Mouse (Mus musculus): ENCODE measurements at regions not wholly inside any gene's neighbourhood (a gene's known extent, or its start where the extent isn't known, plus 50 kb on each side); places are given as distances from the start of the nearest gene placed in this dataset.

GRCm38 (mm10) chr19:6645912-6646311 lies 103.1 kb upstream of the Slc22a12 start:
- no peak for DNase-seq (ENCODE audit: inconsistent ontology term)

- no peak for DNase-seq (ENCODE audit: inconsistent ontology term)
These were observed 102.0 kb upstream of the Slc22a12 start for GRCm38 (mm10) chr19:6644871-6645270.

GRCm38 (mm10) chr19:6639681-6640080 lies 96.8 kb upstream of the Slc22a12 start:
- DNase-seq (ENCODE audit: inconsistent ontology term), result no peak

GRCm38 (mm10) chr19:6633400-6633799 lies 90.6 kb upstream of the Slc22a12 start:
- no peak for DNase-seq (ENCODE audit: inconsistent ontology term)

DNA sequence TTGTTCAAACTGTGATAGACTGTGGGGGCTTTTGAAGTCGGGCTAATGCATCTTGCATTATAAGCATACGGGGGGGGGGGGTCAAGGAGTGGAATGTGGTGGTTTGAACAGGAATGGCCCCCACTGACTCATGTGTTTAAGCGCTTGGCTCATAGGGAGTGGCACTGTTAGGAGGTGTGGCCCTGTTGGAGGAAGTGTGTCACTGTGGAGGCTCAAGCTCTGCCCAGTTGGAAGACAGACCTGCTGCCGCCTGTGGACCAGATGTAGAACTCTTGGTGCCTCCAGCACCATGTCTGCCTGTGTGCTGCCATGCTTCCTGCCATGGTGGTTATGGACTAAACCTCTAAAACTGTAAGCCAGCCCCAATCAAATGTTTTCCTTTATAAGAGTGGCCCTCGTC lies 89.0 kb upstream of the Slc22a12 start:
- no peak for DNase-seq (ENCODE audit: inconsistent ontology term)

DNA sequence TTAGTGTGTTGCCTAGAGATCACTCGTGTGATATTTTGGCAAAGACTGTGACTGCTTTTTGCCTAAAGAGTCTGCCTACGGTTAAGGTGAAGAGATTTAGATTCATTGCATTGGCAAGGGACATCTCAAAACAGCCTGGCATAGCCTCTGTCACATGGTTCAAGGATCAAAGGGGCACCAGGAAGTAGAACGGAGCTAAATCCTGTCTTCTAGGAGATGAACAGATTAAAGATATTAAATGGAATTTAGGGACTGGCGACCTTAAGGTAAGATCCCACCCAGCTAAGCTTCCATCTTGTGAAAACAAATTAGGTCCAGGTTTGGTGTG lies 87.7 kb upstream of the Slc22a12 start:
- no peak for DNase-seq (ENCODE audit: inconsistent ontology term)

- DNase-seq (ENCODE audit: inconsistent ontology term), result no peak
These were observed 87.2 kb upstream of the Slc22a12 start for GRCm38 (mm10) chr19:6629911-6630612.

DNA sequence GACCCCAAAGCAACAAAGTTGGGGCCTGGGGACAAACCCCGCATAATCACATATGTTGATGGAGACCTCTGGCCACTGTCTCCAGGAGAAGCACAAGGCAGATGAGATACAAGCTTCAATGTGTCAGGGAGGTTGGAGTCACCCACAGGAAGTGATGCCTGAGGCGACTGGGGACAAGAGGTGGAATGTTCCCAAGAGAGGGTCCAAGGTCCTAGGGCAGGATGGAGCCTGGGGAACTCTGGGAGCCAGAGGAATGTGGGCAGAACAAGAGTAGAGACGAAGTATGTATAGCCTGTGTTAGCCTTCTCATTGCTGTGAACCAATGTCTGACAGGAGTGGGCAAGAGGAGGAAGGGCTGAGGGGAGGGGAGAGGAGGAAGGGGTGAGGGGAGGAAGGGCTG lies 82.7 kb upstream of the Slc22a12 start:
- DNase-seq (ENCODE audit: inconsistent ontology term), result no peak

GRCm38 (mm10) chr19:6621023-6621422 lies 78.2 kb upstream of the Slc22a12 start:
- no peak for DNase-seq (ENCODE audit: inconsistent ontology term)

- no peak for DNase-seq (ENCODE audit: inconsistent ontology term)
These were observed 76.7 kb upstream of the Slc22a12 start for GRCm38 (mm10) chr19:6619546-6619945.

DNA sequence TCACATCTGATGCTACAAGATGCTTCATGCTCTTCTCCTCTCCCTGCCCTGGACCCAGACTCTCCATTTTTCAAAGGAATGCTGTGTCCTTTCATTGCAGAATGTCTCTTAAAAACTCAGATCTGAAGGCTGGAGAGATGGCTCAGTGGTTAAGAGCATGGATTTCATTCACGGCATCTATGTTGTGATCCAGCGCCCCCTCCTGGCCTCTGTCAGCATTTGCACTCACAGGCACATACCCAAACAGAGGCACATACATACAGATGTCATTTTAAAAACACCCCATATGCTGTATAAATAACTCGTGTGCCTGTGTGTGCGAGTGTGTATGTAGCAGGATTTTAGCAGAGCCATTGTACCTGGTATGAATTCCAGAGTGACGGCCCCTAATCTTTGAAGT lies 73.8 kb upstream of the Slc22a12 start:
- no peak for DNase-seq (ENCODE audit: inconsistent ontology term)

DNA sequence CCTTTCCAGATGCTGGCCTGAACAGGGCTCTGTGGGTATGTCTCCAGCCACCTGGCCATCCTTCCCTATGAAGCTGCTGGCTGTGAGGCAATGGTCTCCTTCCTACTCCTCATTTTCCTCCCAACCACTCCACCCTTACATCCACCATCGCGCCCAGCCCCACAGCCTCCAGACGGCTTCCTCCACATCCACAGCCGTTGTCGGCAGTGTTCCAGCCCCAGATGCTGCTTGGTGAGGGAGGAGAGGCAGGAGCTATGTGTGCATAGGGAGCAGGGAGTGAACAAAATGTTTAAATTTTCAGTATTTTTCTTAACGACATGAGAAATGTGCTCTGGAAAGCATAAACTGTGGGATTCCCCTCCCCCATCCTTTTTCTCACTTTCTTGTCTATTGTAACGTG lies 69.6 kb upstream of the Slc22a12 start:
- DNase-seq (ENCODE audit: inconsistent ontology term), result no peak

DNA sequence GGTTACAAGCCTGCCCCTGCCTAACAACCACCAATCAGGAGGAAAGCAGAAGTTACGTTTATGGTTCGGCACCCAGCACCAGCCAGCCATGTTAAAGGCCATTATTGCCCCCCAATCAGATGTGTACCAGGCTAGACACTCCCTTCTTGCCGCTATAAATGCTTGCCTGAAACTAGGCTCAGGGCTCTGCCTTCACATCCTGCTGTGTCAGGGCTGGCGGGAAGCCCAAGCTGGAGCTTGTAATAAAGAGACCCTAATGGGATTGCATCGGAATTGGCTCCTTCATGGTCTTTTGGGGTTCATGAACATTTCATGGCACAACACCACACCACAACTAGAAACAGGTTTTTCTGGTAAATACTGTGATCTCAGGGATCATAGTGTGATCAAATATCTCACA lies 69.1 kb upstream of the Slc22a12 start:
- no peak for DNase-seq (ENCODE audit: inconsistent ontology term)

DNA sequence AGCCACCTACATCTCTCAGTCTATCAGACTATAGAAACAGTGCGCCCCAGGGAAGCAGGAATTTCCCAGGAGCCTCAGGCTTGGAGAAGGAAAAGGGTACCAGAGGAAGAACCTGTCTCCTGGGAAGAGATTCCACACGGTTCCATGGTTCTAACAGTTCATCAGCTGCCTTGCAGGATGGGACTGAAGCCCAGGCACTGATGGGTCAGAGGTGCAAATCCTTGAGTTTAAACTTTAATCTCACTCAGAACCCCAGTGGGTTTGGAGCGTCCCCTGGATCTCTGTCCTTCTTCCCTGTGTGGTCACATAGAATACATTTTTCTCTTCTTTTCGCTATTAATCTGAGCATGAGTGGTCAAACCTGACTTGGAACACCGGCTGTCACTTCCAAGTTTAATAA lies 67.9 kb upstream of the Slc22a12 start:
- no peak for DNase-seq (ENCODE audit: inconsistent ontology term)

- DNase-seq (ENCODE audit: inconsistent ontology term), result no peak
These were observed 67.2 kb upstream of the Slc22a12 start for GRCm38 (mm10) chr19:6610051-6610450.

GRCm38 (mm10) chr19:6607501-6607900 lies 64.7 kb upstream of the Slc22a12 start:
- no peak for DNase-seq (ENCODE audit: inconsistent ontology term)

DNA sequence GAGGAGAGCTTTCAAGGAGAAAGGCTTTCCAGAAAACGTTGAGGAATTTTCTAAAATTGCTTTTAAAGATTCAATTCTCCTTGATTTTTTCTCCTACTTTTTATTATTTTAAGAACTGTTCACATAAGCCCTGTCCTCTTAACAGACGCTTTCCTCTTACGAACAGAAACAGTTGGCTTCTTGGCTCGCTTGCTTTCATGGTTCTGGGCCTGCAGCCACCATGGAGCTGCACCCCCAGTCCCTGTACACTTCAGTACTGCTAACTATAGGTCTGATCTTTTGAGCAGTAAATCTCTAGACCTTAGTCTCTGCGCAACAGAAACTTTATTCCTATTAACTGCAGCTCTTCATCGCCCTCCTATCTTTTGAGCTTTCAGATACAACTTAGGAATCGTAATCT lies 63.8 kb upstream of the Slc22a12 start:
- DNase-seq (ENCODE audit: inconsistent ontology term), result no peak

DNA sequence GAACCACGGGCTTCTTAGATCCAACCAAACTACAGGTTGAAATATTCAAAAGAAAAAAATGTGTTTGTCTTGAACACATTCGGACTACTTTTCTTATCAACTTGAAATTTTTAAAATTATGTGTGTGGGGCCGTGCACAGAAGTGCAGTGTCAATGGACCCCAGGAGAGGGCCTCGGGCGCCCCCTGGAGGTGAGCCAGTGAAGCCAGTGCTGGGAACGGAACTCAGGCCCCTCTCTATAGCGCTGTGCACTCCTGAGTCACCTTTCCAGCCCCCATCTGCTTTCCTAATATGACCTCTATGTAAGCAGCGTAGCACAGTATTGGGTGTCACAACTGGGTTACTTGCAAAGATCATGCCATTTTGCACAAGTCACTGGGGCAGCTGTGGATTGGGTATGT lies 61.9 kb upstream of the Slc22a12 start:
- DNase-seq (ENCODE audit: inconsistent ontology term), result no peak

GRCm38 (mm10) chr19:6600873-6601530 lies 58.2 kb upstream of the Slc22a12 start:
- no peak for DNase-seq (ENCODE audit: inconsistent ontology term)

- no peak for DNase-seq (ENCODE audit: inconsistent ontology term)
These were observed 56.4 kb upstream of the Slc22a12 start for GRCm38 (mm10) chr19:6599281-6599680.

- no peak for DNase-seq (ENCODE audit: inconsistent ontology term)
These were observed 55.4 kb upstream of the Slc22a12 start for GRCm38 (mm10) chr19:6598186-6598585.

DNA sequence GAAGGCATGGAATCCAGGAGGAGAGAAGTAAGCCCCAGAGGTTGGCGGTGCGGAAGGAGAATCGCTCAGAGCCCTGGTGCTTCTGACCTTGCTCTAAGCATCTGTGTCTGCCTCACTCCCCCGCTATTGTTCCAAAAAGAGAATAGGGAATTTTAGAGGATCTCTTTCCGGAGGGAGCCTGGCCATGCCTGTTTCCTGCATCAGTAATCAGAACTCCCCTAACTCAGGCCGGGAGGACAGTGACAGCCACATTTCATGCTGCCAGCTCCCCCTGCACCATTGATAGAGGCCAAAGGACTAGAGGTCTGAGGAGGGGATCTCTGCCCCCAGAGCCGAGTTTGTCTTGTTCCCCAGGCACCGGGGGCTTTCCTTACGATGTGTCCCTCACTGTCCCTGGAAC lies 53.0 kb upstream of the Slc22a12 start:
- no peak for DNase-seq (ENCODE audit: inconsistent ontology term)
